Mouse (Mus musculus): Measurements from ENCODE around the gene Immp2l. TPM values are rescaled to one million over a fixed set of nuclear protein-coding genes. Genes with fewer than 3 reads are reported as not detected.

Gene Immp2l
- total RNA-seq, 2 experiments from 2014 or later, result 1.3 to 11.4 TPM

- ATAC-seq (replicated peaks; ENCODE audit: low FRiP score, low TSS enrichment, poor library complexity, severe bottlenecking), result no peak
Observed at GRCm38 (mm10) chr12:41277896-41278295, 254.0 kb downstream of the Immp2l start.

- no peak for ATAC-seq (replicated peaks; ENCODE audit: low FRiP score, low TSS enrichment, poor library complexity, severe bottlenecking)
Observed at GRCm38 (mm10) chr12:41289047-41289446, 265.2 kb downstream of the Immp2l start.

DNA sequence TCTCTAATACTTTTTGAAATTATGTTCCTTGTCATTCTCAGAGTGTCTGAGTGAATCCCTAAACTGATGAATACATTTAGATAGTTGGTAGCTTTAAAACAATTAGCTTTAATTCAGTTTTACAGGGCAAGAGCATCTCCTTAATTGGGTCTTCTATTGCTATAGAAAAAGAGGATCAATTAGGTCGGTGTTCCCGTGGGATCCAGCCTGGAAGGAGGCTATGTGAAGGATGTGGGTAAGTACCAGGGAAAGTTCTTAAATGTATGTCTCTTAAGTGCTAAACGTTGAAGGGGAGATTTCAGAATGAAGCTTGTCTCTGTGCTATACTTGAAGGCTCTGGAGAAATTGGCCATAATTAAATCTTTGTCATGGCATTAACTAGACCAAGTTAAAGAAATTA, 283.1 kb downstream of the Immp2l start:
- ATAC-seq (replicated peaks; ENCODE audit: low FRiP score, low TSS enrichment, poor library complexity, severe bottlenecking), result no peak

DNA sequence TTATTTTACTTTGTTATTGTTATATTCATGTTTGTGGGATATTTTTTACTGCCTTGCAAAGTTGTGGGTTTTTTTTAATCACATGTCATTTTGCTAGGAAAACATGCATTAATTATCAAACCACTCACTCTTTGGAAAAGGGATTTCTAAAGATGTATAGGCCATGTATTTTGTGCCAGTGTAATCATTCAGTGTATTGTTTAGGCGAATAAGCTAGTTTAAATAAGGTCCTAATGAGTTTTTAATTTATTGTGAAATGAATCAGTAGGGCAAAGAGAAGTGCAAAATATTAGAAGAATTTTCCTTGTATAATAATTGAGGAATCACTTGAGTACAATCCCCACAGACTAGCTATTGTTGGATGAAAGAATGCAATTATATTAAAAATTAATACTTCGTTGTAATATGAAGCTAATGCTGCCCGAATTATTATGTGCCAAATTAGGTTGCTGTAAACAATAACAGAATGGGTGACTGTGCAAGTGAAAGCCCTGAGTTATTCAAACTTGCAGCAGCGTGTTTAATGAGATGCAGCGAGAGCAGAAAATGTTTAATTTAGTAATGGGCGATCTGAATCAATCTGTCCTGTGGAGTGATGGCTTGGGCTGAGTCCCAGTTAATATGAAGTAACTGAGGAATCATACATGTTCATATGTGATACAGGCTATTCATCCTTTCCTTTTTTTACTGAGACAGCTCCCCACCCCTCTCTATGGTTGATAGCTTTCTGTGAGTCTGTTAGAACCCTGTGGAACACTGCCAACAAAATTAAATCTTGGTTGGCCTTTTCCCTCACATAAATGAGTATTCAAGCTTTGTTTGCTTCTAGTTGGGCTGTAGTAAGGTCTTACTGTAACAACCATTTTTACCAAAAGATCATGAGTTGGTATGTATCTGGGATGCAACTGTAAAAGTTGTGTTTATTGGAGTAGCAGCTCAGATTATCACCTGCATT, 285.1 kb downstream of the Immp2l start:
- ATAC-seq (replicated peaks; ENCODE audit: low FRiP score, low TSS enrichment, poor library complexity, severe bottlenecking), result no peak

DNA sequence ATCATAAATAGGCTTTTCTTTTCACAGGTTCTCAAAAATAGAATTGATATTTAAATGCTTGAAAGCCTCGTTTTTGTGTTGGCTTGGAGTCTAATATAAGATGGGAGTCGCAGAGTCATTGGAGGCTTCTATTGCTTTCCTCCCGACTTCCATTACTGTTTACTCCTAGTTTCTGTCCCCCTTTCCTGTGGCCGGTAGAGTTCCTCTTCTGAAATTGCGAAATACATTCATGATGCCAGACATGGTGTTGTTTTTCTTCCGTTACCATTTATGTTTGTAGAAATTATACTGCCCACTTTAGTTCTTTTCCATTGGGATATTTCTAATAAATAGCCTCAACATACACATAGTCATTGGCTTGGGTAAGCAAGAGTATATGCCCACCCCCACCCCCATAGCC, 289.5 kb downstream of the Immp2l start:
- ATAC-seq (replicated peaks; ENCODE audit: low FRiP score, low TSS enrichment, poor library complexity, severe bottlenecking), result no peak

DNA sequence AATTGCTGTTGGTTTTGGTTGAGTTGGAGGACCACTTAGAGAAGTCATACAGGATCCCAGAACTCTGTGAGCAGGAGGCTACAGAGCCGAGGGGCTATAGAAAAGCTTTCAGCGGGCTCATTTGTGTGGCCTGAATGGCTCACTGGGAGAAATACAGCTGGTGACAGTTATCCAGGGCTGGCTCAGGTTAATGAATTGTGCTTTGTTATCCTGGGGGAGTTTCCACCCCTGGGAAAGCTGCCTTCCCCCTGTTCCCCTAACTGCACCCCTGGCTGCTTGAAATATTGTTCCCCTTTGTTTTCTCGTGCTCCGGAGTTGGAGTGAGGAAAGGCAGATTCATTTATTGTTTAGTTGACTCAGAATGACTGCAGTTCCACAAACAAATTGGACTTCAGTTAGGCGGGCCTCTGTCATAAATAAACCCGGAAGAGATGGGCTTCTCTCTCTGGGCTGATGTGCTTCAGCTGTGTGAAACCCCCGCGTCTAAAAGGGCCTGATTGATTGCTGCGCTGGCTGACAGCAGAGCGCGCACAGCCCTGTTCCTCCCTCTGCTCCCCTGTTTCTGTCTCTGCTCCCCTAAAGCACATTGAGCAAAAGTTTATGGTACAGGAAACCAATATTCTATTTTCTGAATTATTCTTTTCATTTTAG, 291.0 kb downstream of the Immp2l start:
- no peak for ATAC-seq (replicated peaks; ENCODE audit: low FRiP score, low TSS enrichment, poor library complexity, severe bottlenecking)

- ATAC-seq (replicated peaks; ENCODE audit: low FRiP score, low TSS enrichment, poor library complexity, severe bottlenecking), result no peak
Observed at GRCm38 (mm10) chr12:41315871-41316270, 292.0 kb downstream of the Immp2l start.

- no peak for ATAC-seq (replicated peaks; ENCODE audit: low FRiP score, low TSS enrichment, poor library complexity, severe bottlenecking)
Observed at GRCm38 (mm10) chr12:41316426-41316825, 292.5 kb downstream of the Immp2l start.

DNA sequence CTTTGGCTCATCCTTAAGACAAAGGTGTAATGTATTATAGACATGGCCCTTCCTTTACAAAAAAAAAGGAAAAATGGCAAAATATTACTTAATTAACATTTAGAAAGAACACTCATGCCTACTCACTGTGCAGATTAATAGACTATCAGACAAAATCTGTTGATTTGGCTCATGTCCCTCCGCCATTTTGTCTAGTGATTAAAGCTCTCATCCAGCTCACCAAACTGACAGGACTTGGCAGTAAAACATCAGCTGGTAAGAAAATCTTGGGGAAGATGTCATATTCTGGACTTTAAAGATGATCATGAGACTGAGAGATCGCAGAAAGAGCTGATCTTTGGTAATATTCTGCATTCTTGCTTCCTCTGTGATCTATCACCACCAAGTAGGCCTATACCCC, 293.5 kb downstream of the Immp2l start:
- no peak for ATAC-seq (replicated peaks; ENCODE audit: low FRiP score, low TSS enrichment, poor library complexity, severe bottlenecking)

DNA sequence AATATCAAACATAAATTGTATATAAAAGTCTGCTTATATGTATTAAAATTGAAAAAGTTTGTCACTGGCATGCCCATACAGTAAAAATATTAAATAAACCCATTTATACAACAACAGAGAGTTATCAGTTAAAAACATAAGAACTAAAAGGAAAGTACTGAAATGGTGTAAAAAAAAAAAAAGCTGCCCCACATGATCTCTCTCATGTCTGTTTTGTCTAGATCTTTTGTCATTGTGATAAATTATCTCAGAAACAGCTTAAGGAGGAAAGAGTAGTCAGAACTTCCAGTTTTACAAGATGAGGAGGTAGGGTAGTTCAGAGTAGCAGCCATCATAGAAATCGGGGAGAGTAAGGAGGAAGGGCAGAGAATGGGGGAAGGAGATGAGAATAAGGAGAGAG, 298.1 kb downstream of the Immp2l start:
- no peak for ATAC-seq (replicated peaks; ENCODE audit: low FRiP score, low TSS enrichment, poor library complexity, severe bottlenecking)

DNA sequence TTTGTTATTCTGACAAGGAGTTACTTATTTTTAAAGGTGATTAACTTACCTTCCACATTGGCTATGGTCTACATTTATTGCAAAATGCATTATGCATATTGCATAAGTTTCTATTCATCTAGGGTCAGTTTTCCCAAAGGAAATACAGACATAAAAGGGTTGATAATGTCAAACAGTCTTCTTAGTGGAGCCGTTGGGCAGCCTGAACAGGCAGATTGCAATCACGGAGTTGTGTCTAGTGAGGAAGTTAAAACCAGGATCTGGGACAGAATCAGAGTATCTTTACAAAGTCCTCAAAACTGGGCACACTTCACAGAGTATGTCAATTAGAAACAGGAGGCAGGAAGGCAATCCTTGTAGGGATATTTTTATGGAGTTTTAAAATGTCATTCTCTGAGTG, 300.5 kb downstream of the Immp2l start:
- ATAC-seq (replicated peaks; ENCODE audit: low FRiP score, low TSS enrichment, poor library complexity, severe bottlenecking), result no peak

DNA sequence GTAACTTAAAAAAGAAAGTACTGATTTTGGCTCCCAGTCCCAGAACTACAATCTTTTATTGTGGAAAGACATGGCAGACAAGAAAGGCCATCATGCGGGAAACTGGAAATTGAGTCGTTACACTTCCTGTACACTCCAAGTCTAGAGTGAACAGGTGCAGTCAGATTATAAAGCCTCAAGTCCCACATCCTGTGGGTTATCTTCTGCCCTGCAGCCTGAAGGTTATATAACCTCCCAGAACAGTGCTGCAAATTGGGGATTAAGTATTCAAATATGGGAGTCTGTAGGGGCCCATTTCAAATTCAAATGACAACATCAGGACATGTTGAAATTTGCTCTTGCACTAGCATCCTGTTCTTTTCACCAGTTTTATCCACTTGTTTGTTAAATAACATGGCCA, 301.9 kb downstream of the Immp2l start:
- peak; percentile 80 for ATAC-seq (replicated peaks; ENCODE audit: low FRiP score, low TSS enrichment, poor library complexity, severe bottlenecking)

DNA sequence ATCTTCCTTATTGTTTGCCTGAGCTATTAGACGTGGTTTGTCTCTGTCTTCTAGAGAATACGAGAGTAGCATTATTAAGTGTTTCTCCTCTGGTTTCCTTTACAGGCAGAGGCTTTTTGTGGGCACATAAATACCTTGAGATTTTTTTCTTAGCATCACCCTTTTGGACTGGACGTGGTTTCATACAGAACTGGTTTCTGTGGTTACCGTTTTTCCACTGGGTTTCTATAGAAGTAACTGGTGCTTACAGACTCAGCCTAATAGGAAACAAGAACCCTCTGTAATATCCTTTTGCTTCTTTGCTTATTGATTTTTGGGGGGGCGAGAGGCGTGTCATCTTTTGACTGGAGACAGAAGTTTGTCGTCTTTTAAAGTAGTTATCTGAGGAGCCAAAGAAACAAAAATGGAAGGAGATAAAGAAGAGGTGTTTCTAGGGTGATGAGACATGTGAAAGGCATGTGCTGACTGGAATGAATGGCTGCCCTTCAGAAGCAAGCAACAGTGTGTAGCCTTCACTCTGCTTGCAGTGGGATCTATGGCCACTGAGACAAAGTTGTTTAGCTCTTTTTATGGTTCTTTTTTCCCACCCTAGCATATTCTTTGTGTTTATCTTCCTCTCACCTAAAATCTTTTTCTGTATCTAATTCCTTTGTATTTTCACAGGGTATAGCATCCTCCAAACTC, 307.2 kb downstream of the Immp2l start:
- no peak for ATAC-seq (replicated peaks; ENCODE audit: low FRiP score, low TSS enrichment, poor library complexity, severe bottlenecking)

DNA sequence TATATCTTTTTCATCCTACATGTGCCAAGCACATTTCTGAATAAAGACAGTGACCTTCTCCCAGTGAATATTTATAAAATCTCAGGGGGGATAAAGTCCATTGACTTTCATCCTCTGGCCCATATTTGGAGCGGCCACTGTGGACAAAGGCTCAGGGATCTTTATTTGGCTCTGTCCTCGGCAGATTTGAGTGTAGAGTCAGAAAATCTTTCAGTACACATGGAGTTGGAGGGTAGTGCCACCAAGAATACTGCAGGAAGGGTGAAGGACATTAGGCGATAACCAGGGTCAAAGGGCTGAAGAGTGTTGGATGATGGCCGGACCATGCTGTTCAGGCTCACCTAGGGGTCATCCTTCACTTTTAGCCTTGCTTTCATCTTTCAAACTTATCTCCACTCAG, 321.7 kb downstream of the Immp2l start:
- ATAC-seq (replicated peaks; ENCODE audit: low FRiP score, low TSS enrichment, poor library complexity, severe bottlenecking), result no peak

DNA sequence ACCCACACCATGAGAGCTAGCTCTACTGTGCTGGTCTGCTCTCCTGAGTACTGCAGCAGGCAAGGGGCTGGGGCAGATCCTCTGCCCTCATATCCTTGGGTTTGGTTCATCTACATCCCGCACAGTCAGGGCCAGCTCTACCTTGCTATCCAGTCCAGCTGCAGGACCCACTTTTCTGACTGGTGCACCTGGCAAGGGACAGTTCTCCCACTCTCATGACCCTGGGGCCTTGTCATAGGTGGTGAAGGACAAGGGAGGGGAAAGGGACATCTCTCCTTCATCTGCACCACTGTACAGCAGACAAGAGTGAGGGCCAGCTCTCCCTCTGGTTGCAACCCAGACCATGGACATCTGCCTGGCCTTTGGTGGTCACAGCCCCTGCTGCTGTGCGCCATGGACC, 323.6 kb downstream of the Immp2l start:
- no peak for ATAC-seq (replicated peaks; ENCODE audit: low FRiP score, low TSS enrichment, poor library complexity, severe bottlenecking)

GRCm38 (mm10) chr12:41349386-41349785, 325.5 kb downstream of the Immp2l start:
- ATAC-seq (replicated peaks; ENCODE audit: low FRiP score, low TSS enrichment, poor library complexity, severe bottlenecking), result no peak

GRCm38 (mm10) chr12:41349814-41350213, 325.9 kb downstream of the Immp2l start:
- ATAC-seq (replicated peaks; ENCODE audit: low FRiP score, low TSS enrichment, poor library complexity, severe bottlenecking), result no peak

- ATAC-seq (replicated peaks; ENCODE audit: low FRiP score, low TSS enrichment, poor library complexity, severe bottlenecking), result no peak
Observed at GRCm38 (mm10) chr12:41351275-41351674, 327.4 kb downstream of the Immp2l start.

GRCm38 (mm10) chr12:41354857-41355256, 331.0 kb downstream of the Immp2l start:
- no peak for ATAC-seq (replicated peaks; ENCODE audit: low FRiP score, low TSS enrichment, poor library complexity, severe bottlenecking)

- no peak for ATAC-seq (replicated peaks; ENCODE audit: low FRiP score, low TSS enrichment, poor library complexity, severe bottlenecking)
Observed at GRCm38 (mm10) chr12:41356040-41356439, 332.1 kb downstream of the Immp2l start.

Measured in megakaryocyte-erythroid progenitor cell, adult 5-6 weeks (primary cell).